Mouse (Mus musculus): ENCODE results near the gene Nrxn1. TPM values are rescaled to one million over a fixed set of nuclear protein-coding genes. Genes with fewer than 3 reads are reported as not detected.

Gene Nrxn1
- polyA plus RNA-seq, 1 experiment from 2014 or later: 2.1 TPM

DNA sequence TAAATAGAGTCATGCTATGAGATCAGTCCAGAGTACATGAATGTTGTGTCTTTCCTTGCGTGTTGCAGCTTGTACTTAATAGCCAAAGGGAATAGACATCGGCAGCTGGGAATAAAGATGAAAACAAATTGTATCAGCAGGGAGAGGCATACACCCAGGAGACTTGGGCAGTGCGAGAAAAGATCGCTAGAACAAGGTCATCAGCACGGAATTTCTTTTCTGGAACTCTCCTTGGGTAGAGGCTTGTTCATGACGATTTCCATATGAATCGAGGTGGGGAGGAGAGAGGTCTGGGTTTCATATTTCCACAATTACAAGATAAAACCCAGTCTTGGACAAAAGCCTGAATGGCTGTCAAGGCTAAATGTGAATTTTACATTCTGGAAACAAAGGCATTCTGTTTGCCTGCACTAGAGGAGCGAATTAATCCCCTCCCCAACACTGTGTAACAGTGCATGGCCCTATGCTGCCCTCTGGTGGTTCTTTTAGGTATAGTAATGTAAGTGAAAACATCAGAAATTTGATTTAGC is 508.1 kb downstream of the Nrxn1 start:
- no peaks in the 10 kb centered on the region for H3K27me3 ChIP-seq (replicated peaks; ENCODE audit: control insufficient read depth, insufficient read depth, low read length)
- H3K4me1 ChIP-seq (ENCODE audit: control insufficient read depth, insufficient read depth, low read length): no peaks in the 10 kb centered on the region
- WGBS: 37% methylated on average over 8 of the region's 8 CpGs
- no peak overlapping the region for H3K4me2 ChIP-seq (ENCODE audit: low read depth, low read length)
- H3K36me3 ChIP-seq (ENCODE audit: control insufficient read depth, insufficient read depth, low read length): no peaks in the 10 kb centered on the region
- no peaks in the 10 kb centered on the region for H3K9me3 ChIP-seq (ENCODE audit: control insufficient read depth, low read length)
- H3K9ac ChIP-seq (ENCODE audit: low read depth, low read length): no peak overlapping the region
- H3K4me3 ChIP-seq (ENCODE audit: low read length): no peak overlapping the region
- H3K27ac ChIP-seq (ENCODE audit: low read length): no peak overlapping the region
- ATAC-seq: peak; percentile 79

DNA sequence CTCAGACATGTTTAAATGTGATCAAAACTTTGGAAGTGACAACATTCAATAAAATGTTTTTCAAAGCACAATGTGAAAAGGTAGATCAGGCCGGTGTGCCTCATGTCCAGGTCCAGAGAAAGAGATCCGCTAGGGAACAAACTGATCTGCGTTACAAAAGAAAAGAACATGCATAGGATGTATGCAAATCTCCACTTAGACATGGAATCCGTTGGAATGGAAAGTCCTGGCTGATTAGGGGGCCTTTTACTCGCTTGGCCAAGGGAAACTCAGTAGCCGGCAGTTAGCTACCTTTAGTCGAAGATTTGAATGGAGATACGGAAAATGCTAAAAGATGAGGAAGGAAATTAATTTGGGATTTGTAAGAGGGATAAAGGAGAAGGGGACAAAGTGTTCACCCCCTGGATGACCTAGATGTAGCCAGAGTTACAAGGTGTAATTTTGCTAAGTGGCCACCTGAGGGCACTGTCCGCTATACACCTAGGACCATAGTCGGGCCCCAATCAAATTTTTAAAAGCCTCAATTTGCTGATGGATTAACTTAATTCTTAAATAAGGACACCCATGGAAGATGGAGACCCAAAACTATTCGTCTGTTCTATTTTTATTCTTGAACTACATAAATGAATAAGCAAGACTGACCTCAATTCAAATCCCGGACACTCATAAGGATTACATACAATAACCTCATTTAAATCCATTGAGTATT is 508.9 kb downstream of the Nrxn1 start:
- WGBS: 50% methylated on average over 12 of the region's 12 CpGs
- no peak overlapping the region for H3K9ac ChIP-seq (ENCODE audit: low read depth, low read length)
- no peaks in the 10 kb centered on the region for H3K27me3 ChIP-seq (replicated peaks; ENCODE audit: control insufficient read depth, insufficient read depth, low read length)
- no peak overlapping the region for H3K4me3 ChIP-seq (ENCODE audit: low read length)
- no peaks in the 10 kb centered on the region for H3K36me3 ChIP-seq (ENCODE audit: control insufficient read depth, insufficient read depth, low read length)
- no peak overlapping the region for H3K4me2 ChIP-seq (ENCODE audit: low read depth, low read length)
- no peaks in the 10 kb centered on the region for H3K9me3 ChIP-seq (ENCODE audit: control insufficient read depth, low read length)
- no peak overlapping the region for H3K27ac ChIP-seq (ENCODE audit: low read length)
- ATAC-seq: no peak
- H3K4me1 ChIP-seq (ENCODE audit: control insufficient read depth, insufficient read depth, low read length): no peaks in the 10 kb centered on the region

DNA sequence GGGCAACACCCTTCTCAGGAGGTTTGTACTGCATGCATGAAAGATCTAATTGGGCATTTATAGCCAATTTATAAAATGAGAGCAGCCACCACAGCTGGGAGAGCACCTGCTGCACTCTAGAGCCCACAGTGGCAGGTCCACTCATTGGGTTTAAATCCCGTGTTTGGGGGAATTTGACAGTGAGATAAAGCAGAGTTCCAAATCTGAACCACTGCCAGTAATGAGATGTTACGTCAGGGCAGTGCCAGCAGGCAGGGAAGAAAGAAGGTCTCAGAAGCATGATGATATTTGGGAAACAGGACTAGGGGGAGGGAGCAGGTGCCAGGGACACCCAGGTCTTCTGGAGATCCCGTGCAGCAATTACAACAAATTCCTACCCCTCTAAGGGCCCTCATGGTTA is 509.7 kb downstream of the Nrxn1 start:
- Histone ChIP-seq H3K4me3 (ENCODE audit: low read length) (no peak overlapping the region), H3K4me1 (ENCODE audit: control insufficient read depth, insufficient read depth, low read length) (no peaks in the 10 kb centered on the region), H3K9me3 (ENCODE audit: control insufficient read depth, low read length) (no peaks in the 10 kb centered on the region), H3K36me3 (ENCODE audit: control insufficient read depth, insufficient read depth, low read length) (no peaks in the 10 kb centered on the region), H3K9ac (ENCODE audit: low read depth, low read length) (no peak overlapping the region), H3K4me2 (ENCODE audit: low read depth, low read length) (no peak overlapping the region), H3K27me3 (replicated peaks; ENCODE audit: control insufficient read depth, insufficient read depth, low read length) (no peaks in the 10 kb centered on the region), H3K27ac (ENCODE audit: low read length) (no peak overlapping the region)
- ATAC-seq: no peak
- WGBS: 49% methylated on average over 3 of the region's 3 CpGs

DNA sequence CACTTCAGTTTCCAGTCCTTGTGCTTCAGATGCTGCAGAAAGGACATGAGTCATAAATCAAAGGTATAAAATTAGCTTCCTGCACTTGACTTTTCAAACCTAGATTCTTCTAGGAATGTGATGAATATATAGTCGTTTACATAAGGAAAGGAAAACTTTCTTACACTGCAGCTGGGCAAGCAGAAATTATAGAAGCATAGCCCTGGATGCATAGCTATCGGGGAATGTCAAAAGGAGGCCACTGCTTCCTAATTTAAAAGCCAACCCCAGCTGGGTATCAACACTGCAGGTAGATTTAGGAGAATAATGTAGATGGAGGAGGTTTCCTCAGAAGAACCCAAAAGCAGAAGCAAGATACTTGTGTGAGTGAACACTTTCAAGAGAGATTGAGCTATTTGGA is 523.0 kb downstream of the Nrxn1 start:
- Histone ChIP-seq H3K4me2 (ENCODE audit: low read depth, low read length) (no peak overlapping the region), H3K9me3 (ENCODE audit: control insufficient read depth, low read length) (no peaks in the 10 kb centered on the region), H3K36me3 (ENCODE audit: control insufficient read depth, insufficient read depth, low read length) (no peaks in the 10 kb centered on the region), H3K4me3 (ENCODE audit: low read length) (no peak overlapping the region), H3K9ac (ENCODE audit: low read depth, low read length) (no peak overlapping the region), H3K27me3 (replicated peaks; ENCODE audit: control insufficient read depth, insufficient read depth, low read length) (no peaks in the 10 kb centered on the region), H3K27ac (ENCODE audit: low read length) (no peak overlapping the region), H3K4me1 (ENCODE audit: control insufficient read depth, insufficient read depth, low read length) (no peaks in the 10 kb centered on the region)
- WGBS: 66% methylated on average over 2 of the region's 2 CpGs
- ATAC-seq: no peak

DNA sequence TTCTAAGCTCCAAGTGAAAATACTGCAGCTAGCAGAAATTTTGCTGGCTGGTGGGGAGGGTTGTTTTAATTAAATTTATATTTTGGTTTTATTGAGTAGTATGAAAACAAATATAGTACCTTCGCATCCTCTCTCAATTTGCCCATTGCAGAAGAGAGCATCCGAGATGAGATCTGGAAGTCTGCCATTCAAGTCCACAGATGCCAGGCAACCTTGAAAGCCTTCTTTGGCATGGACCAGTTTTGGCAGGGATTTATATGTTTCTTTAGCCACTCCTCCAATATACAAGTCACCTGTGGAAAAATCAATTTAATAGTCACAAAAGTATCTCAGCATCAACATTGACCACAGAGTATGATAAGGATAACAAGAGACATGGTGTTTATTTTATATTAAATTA is 527.7 kb downstream of the Nrxn1 start:
- Histone ChIP-seq H3K4me1 (ENCODE audit: control insufficient read depth, insufficient read depth, low read length) (no peaks in the 10 kb centered on the region), H3K9me3 (ENCODE audit: control insufficient read depth, low read length) (no peaks in the 10 kb centered on the region), H3K27ac (ENCODE audit: low read length) (no peak overlapping the region), H3K36me3 (ENCODE audit: control insufficient read depth, insufficient read depth, low read length) (no peaks in the 10 kb centered on the region), H3K27me3 (replicated peaks; ENCODE audit: control insufficient read depth, insufficient read depth, low read length) (no peaks in the 10 kb centered on the region), H3K4me3 (ENCODE audit: low read length) (no peak overlapping the region), H3K4me2 (ENCODE audit: low read depth, low read length) (no peak overlapping the region), H3K9ac (ENCODE audit: low read depth, low read length) (no peak overlapping the region)
- ATAC-seq: no peak
- 73% methylated on average over 2 of the region's 2 CpGs for WGBS

DNA sequence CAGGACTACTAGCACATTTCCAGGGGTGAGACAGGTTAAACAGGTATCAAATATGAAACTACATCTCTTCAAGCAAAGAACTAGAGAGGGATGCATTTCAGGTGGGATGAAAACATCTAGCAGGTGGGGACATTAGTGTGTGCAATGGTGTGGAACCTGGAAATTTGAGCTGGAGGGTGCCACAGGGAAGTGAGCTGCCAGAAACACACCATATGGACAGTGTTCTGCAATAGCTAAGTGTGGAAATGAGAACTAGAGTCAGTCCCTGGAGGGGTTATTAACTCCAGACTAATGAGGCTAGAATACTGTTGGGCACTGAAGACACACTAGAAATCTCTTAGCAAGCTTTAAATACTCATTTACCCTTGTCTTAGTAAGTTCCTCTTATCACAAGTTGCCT is 536.5 kb downstream of the Nrxn1 start:
- H3K27ac ChIP-seq (ENCODE audit: low read length): no peak overlapping the region
- H3K9me3 ChIP-seq (ENCODE audit: control insufficient read depth, low read length): no peaks in the 10 kb centered on the region
- no peak overlapping the region for H3K9ac ChIP-seq (ENCODE audit: low read depth, low read length)
- no peak overlapping the region for H3K4me3 ChIP-seq (ENCODE audit: low read length)
- no peaks in the 10 kb centered on the region for H3K27me3 ChIP-seq (replicated peaks; ENCODE audit: control insufficient read depth, insufficient read depth, low read length)
- no peaks in the 10 kb centered on the region for H3K4me1 ChIP-seq (ENCODE audit: control insufficient read depth, insufficient read depth, low read length)
- no peak for ATAC-seq
- H3K36me3 ChIP-seq (ENCODE audit: control insufficient read depth, insufficient read depth, low read length): no peaks in the 10 kb centered on the region
- no peak overlapping the region for H3K4me2 ChIP-seq (ENCODE audit: low read depth, low read length)

DNA sequence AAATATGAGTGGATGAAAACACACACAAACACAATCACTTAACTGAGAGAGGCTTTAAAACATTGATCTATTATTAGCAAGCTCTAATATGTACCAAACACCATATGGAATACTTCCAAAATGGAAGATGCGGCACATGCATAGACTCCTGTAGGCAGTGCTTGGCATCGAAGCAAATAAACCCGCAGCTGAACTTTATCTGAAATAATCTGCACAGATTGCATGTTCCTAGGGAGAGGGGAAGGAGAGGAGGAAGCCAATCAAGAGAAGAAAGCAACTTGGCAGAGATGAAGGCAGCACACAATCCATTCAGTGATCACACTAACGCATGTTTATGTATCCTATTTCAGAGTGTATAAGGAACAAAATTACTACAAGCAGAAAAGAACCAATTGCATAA is 542.5 kb downstream of the Nrxn1 start:
- ATAC-seq: no peak
- Histone ChIP-seq H3K4me1 (ENCODE audit: control insufficient read depth, insufficient read depth, low read length) (no peaks in the 10 kb centered on the region), H3K27ac (ENCODE audit: low read length) (no peak overlapping the region), H3K27me3 (replicated peaks; ENCODE audit: control insufficient read depth, insufficient read depth, low read length) (no peaks in the 10 kb centered on the region), H3K9me3 (ENCODE audit: control insufficient read depth, low read length) (no peaks in the 10 kb centered on the region), H3K4me2 (ENCODE audit: low read depth, low read length) (no peak overlapping the region), H3K4me3 (ENCODE audit: low read length) (no peak overlapping the region), H3K36me3 (ENCODE audit: control insufficient read depth, insufficient read depth, low read length) (no peaks in the 10 kb centered on the region), H3K9ac (ENCODE audit: low read depth, low read length) (no peak overlapping the region)
- WGBS: 69% methylated on average over 4 of the region's 4 CpGs

DNA sequence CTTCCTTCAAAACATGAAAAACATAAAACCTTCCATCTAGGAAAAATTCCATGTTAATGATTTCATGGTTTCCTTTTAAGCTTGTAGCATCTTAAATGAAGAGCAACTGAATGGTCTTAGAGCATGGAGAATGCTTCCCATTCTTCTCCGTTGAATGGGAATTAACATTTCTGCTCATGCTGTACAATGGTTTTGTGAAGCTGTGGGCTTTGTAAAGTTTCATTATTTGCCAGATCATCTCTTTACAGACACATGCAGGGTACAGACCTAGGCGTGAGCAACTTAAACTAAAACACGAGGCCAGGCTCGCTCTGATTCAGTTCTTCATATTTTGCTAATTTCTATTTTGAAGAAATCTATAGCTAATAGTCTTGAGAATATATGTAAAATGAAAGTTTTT is 546.1 kb downstream of the Nrxn1 start:
- Histone ChIP-seq H3K27ac (ENCODE audit: low read length) (no peak overlapping the region), H3K36me3 (ENCODE audit: control insufficient read depth, insufficient read depth, low read length) (no peaks in the 10 kb centered on the region), H3K9ac (ENCODE audit: low read depth, low read length) (no peak overlapping the region), H3K4me3 (ENCODE audit: low read length) (no peak overlapping the region), H3K4me1 (ENCODE audit: control insufficient read depth, insufficient read depth, low read length) (no peaks in the 10 kb centered on the region), H3K4me2 (ENCODE audit: low read depth, low read length) (no peak overlapping the region), H3K9me3 (ENCODE audit: control insufficient read depth, low read length) (no peaks in the 10 kb centered on the region), H3K27me3 (replicated peaks; ENCODE audit: control insufficient read depth, insufficient read depth, low read length) (no peaks in the 10 kb centered on the region)
- ATAC-seq: no peak
- 79% methylated on average over 4 of the region's 4 CpGs for WGBS

DNA sequence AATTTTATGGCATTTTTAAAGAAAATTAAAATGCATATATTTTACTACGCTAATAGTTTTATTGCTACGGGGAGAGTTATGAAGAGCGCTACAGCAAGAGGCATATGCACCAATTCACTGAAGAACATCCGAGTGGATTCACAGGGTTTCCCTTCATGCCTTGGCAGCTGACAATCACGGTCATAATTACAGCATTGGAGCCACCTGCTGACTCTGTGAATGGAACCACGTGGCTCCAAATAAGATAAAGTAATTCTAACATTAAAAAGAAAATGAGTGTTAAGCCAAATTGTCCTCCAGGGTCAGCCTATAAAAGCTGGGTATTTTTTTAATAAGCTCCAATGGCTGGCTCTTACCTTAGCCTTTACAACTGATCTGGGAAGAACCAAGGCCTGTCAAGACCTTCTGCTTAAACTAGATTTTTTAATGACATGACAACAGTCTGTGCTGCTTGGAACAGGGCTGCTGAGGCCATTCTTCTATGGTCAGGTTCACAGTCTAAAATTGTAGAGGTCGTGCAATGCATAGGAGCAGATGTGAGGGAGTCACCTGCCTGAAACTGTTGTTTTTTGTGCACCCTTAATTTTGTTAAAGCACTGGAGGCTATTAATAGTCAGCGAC is 548.1 kb downstream of the Nrxn1 start:
- Histone ChIP-seq H3K9ac (ENCODE audit: low read depth, low read length) (no peak overlapping the region), H3K9me3 (ENCODE audit: control insufficient read depth, low read length) (no peaks in the 10 kb centered on the region), H3K27me3 (replicated peaks; ENCODE audit: control insufficient read depth, insufficient read depth, low read length) (no peaks in the 10 kb centered on the region), H3K27ac (ENCODE audit: low read length) (no peak overlapping the region), H3K4me3 (ENCODE audit: low read length) (no peak overlapping the region), H3K36me3 (ENCODE audit: control insufficient read depth, insufficient read depth, low read length) (no peaks in the 10 kb centered on the region), H3K4me2 (ENCODE audit: low read depth, low read length) (no peak overlapping the region), H3K4me1 (ENCODE audit: control insufficient read depth, insufficient read depth, low read length) (no peaks in the 10 kb centered on the region)
- WGBS: 72% methylated on average over 8 of the region's 8 CpGs
- no peak for ATAC-seq

All from intestine, embryonic 16.5 days (tissue).